Mouse (Mus musculus): ENCODE data around the gene Tnfsf12. TPM values are rescaled to one million over a fixed set of nuclear protein-coding genes. Genes with fewer than 3 reads are reported as not detected.

The Tnfsf12 gene
- total and polyA plus RNA-seq, 2 experiments from 2014 or later, result 5.0 to 7.1 TPM

DNA sequence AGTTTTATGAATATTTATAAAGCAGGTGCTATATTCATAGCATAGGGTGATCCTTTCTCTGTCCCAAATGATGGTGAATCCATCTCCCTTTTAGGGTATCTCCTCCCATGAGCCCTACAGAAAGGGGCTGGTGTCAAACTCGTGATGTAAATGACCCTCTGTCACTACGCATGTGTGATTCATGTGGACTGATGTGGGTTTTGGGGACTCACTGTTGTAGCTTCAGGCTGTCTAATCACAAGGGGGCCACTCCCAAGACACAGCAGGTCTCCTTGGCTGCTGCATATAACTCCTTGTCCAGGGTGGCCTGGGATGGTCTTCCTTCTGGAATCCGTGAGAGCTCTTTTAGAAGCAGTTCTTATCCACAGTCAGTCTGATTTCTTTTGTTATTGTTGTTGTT is 14.8 kb upstream of the Tnfsf12 start:
- Histone ChIP-seq H3K9ac (replicated peaks; ENCODE audit: low read length) (no peak overlapping the region), H3K4me1 (ENCODE audit: insufficient read depth, low read length) (0 out of 2 replicates have a peak, but pooled peaks cover 5% of the 10 kb centered on the region), H3K27me3 (ENCODE audit: insufficient read depth, low read length) (no peaks in the 10 kb centered on the region), H3K36me3 (ENCODE audit: insufficient read depth, low read length) (no peaks in the 10 kb centered on the region), H3K9me3 (ENCODE audit: low read length) (no peaks in the 10 kb centered on the region), H3K4me3 (ENCODE audit: low read length) (no peak overlapping the region), H3K27ac (no peak overlapping the region), H3K4me2 (ENCODE audit: low read depth, low read length) (no peak overlapping the region)
- WGBS, result 70% methylated on average over 3 of the region's 3 CpGs
- TF ChIP-seq CTCF (IDR thresholded peaks at IDR 0.05; ENCODE audit: low read depth), result no peak
- DNase-seq (ENCODE audit: low spot score), result no peak
- no peak for ATAC-seq

- Histone ChIP-seq H3K27me3 (ENCODE audit: insufficient read depth, low read length) (no peaks in the 10 kb centered on the region), H3K27ac (peak overlapping the region; percentile 3; the same call in 1 of the 2 replicates), H3K4me1 (ENCODE audit: insufficient read depth, low read length) (0 out of 2 replicates have a peak, but pooled peaks cover 5% of the 10 kb centered on the region), H3K4me3 (ENCODE audit: low read length) (no peak overlapping the region), H3K4me2 (ENCODE audit: low read depth, low read length) (no peak overlapping the region), H3K9ac (replicated peaks; ENCODE audit: low read length) (no peak overlapping the region), H3K9me3 (ENCODE audit: low read length) (no peaks in the 10 kb centered on the region), H3K36me3 (ENCODE audit: insufficient read depth, low read length) (no peaks in the 10 kb centered on the region)
- no peak for ATAC-seq
- WGBS, result 46% methylated on average over 11 of the region's 11 CpGs
- no peak for DNase-seq (ENCODE audit: low spot score)
- TF ChIP-seq CTCF (IDR thresholded peaks at IDR 0.05; ENCODE audit: low read depth), result no peak
These were observed 14.2 kb upstream of the Tnfsf12 start for GRCm38 (mm10) chr11:69709554-69710446.

- Histone ChIP-seq H3K27ac (no peak overlapping the region), H3K4me3 (ENCODE audit: low read length) (no peak overlapping the region), H3K9ac (replicated peaks; ENCODE audit: low read length) (no peak overlapping the region), H3K36me3 (ENCODE audit: insufficient read depth, low read length) (no peaks in the 10 kb centered on the region), H3K4me2 (ENCODE audit: low read depth, low read length) (no peak overlapping the region), H3K9me3 (ENCODE audit: low read length) (no peaks in the 10 kb centered on the region), H3K4me1 (ENCODE audit: insufficient read depth, low read length) (0 out of 2 replicates have a peak, but pooled peaks cover 5% of the 10 kb centered on the region), H3K27me3 (ENCODE audit: insufficient read depth, low read length) (no peaks in the 10 kb centered on the region)
- WGBS, result 78% methylated on average over 3 of the region's 3 CpGs
- no peak for TF ChIP-seq CTCF (IDR thresholded peaks at IDR 0.05; ENCODE audit: low read depth)
- DNase-seq (ENCODE audit: low spot score) (no peak), ATAC-seq (no peak)
These were observed 13.1 kb upstream of the Tnfsf12 start for GRCm38 (mm10) chr11:69708614-69709265.

DNA sequence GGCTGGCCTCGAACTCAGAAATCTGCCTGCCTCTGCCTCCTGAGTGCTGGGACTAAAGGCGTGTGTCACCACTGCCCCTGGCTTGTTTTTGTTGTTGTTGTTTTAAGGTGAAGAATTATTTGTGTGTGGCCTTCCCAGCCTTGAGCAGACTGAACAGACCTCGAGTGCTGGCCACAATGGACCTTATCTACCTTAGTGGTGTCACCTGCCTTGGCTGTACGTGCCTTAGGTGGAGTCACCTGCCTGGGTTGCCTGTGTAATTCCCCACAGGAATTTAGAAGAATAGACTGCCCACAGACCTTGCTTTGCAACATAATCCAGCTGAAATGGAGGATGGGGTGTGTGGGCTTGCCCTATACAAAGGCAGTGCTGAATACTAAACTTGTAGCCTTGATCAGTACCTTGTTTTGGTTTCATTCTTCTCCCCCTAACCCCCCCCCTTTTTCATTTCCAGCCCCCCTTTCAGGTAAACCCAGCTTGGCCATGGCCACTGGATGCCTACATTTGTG is 12.3 kb upstream of the Tnfsf12 start:
- TF ChIP-seq CTCF (IDR thresholded peaks at IDR 0.05; ENCODE audit: low read depth), result no peak

GRCm38 (mm10) chr11:69707480-69707847 is 11.8 kb upstream of the Tnfsf12 start:
- TF ChIP-seq CTCF (IDR thresholded peaks at IDR 0.05; ENCODE audit: low read depth), result no peak
- peak overlapping the region; percentile 32; the same call in 1 of the 2 replicates for H3K27ac ChIP-seq

More for the DNA sequence above, 12.3 kb upstream of the Tnfsf12 start:
- no peaks in the 10 kb centered on the region for H3K27me3 ChIP-seq (ENCODE audit: insufficient read depth, low read length)
- no peak overlapping the region for H3K9ac ChIP-seq (replicated peaks; ENCODE audit: low read length)
- no peaks in the 10 kb centered on the region for H3K9me3 ChIP-seq (ENCODE audit: low read length)
- H3K36me3 ChIP-seq (ENCODE audit: insufficient read depth, low read length), result no peaks in the 10 kb centered on the region
- ATAC-seq (no peak), DNase-seq (ENCODE audit: low spot score) (no peak)
- WGBS, result 87% methylated on average over 4 of the region's 4 CpGs
- no peak overlapping the region for H3K27ac ChIP-seq
- no peak overlapping the region for H3K4me3 ChIP-seq (ENCODE audit: low read length)
- H3K4me1 ChIP-seq (ENCODE audit: insufficient read depth, low read length), result 0 out of 2 replicates have a peak, but pooled peaks cover 5% of the 10 kb centered on the region
- no peak overlapping the region for H3K4me2 ChIP-seq (ENCODE audit: low read depth, low read length)

DNA sequence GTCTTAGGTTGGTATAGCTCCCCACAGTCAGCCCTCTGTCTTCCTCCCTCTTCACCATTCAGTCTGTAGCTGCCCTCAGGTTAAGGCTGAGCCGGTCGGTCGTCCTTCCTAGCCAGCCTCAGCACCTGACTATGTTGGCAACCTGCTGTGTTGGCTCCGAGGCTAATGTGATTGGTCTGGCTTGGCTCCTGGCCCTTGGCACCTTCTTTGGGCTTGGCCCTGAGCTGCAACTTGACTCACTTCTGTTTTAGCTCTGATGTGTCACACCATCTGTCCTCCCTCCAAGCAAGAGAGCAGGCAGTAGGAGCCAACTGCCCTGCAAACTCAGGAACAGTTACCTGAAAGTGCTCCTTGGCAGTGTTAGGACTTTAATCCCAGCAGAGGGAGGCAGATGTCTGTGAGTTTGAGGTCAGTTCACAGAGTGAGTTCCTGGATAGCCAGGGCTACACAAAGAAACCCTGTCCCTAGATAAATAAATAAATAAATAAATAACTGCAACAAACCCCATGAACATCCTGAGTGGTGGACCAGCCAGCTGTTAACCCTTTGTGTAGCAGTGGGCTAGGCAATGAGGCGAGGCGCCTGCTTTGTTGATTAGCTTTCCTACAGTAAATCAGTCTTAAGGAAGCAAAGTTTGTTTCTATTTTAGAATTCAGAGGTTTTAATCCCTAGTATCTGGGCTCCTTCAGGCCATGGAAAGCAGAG is 11.3 kb upstream of the Tnfsf12 start:
- H3K9ac ChIP-seq (replicated peaks; ENCODE audit: low read length), result no peak overlapping the region
- no peaks in the 10 kb centered on the region for H3K27me3 ChIP-seq (ENCODE audit: insufficient read depth, low read length)
- WGBS, result 27% methylated on average over 6 of the region's 6 CpGs
- DNase-seq (ENCODE audit: low spot score) (peak; percentile 65), ATAC-seq (peak; percentile 71; the same call in 1 of the 2 replicates)
- H3K4me2 ChIP-seq (ENCODE audit: low read depth, low read length), result no peak overlapping the region
- no peaks in the 10 kb centered on the region for H3K9me3 ChIP-seq (ENCODE audit: low read length)
- TF ChIP-seq CTCF (IDR thresholded peaks at IDR 0.05; ENCODE audit: low read depth), result no peak
- H3K27ac ChIP-seq, result peak overlapping the region; percentile 32
- no peak overlapping the region for H3K4me3 ChIP-seq (ENCODE audit: low read length)
- no peaks in the 10 kb centered on the region for H3K36me3 ChIP-seq (ENCODE audit: insufficient read depth, low read length)
- 0 out of 2 replicates have a peak, but pooled peaks cover 5% of the 10 kb centered on the region for H3K4me1 ChIP-seq (ENCODE audit: insufficient read depth, low read length)

More at GRCm38 (mm10) chr11:69707480-69707847, 11.8 kb upstream of the Tnfsf12 start:
- H3K4me1 ChIP-seq (ENCODE audit: insufficient read depth, low read length), result 0 out of 2 replicates have a peak, but pooled peaks cover 5% of the 10 kb centered on the region
- no peak overlapping the region for H3K4me2 ChIP-seq (ENCODE audit: low read depth, low read length)
- H3K4me3 ChIP-seq (ENCODE audit: low read length), result no peak overlapping the region
- H3K9ac ChIP-seq (replicated peaks; ENCODE audit: low read length), result no peak overlapping the region
- H3K27me3 ChIP-seq (ENCODE audit: insufficient read depth, low read length), result no peaks in the 10 kb centered on the region
- no peak for ATAC-seq
- no peak for DNase-seq (ENCODE audit: low spot score)
- no peaks in the 10 kb centered on the region for H3K36me3 ChIP-seq (ENCODE audit: insufficient read depth, low read length)
- H3K9me3 ChIP-seq (ENCODE audit: low read length), result no peaks in the 10 kb centered on the region
- 86% methylated on average over 4 of the region's 4 CpGs for WGBS

Measured in hindbrain, postnatal 0 days (tissue).